Mouse (Mus musculus) forebrain, embryonic 16.5 days (tissue): ENCODE measurements around the gene Nbea. TPM values are rescaled to one million over a fixed set of nuclear protein-coding genes. Genes with fewer than 3 reads are reported as not detected.
A peak's percentile ranks its signal among the peaks of the same experiment; 100 is the strongest.
"Not testable (repeated sequence)": the region's sequence is repeated elsewhere in the genome, so short reads cannot be mapped to it uniquely, and the experiment has no call there.

Experiments
- ATAC-seq: fragments of 200-750 bp; cut with Nextera tagmentation; 2 replicates; pipeline ENCODE4 v1.8.0; 2017; ENCODE audit warnings: mild to moderate bottlenecking, moderate library complexity
- H3K27ac ChIP-seq: fragments of 300-500 bp; sonication (generic); 2 replicates; pipeline ENCODE4 v1.5.1; 2014; ENCODE audit warnings: low read length, control low read depth
- H3K27me3 ChIP-seq: fragments of 300-500 bp; sonication (generic); replicated peaks from 2 replicates; pipeline ENCODE4 v1.6.1; 2014; ENCODE audit warnings: low read length; ENCODE audit not compliant: control insufficient read depth, insufficient read depth
- H3K36me3 ChIP-seq: fragments of 300-500 bp; sonication (generic); 2 replicates; pipeline ENCODE4 v1.6.1; 2014; ENCODE audit not compliant: control insufficient read depth, insufficient read depth
- H3K4me1 ChIP-seq: fragments of 300-500 bp; sonication (generic); replicated peaks from 2 replicates; pipeline ENCODE4 v1.6.1; 2014; ENCODE audit warnings: low read length; ENCODE audit not compliant: control insufficient read depth, insufficient read depth
- H3K4me2 ChIP-seq: fragments of 300-500 bp; sonication (generic); 2 replicates; pipeline ENCODE4 v1.6.1; 2014; ENCODE audit warnings: mild to moderate bottlenecking, low read length, control low read depth
- H3K4me3 ChIP-seq: fragments of 300-500 bp; sonication (generic); replicated peaks from 2 replicates; pipeline ENCODE4 v1.5.1; 2014; ENCODE audit warnings: mild to moderate bottlenecking, low read length, control low read depth
- H3K9ac ChIP-seq: fragments of 300-500 bp; sonication (generic); replicated peaks from 2 replicates; pipeline ENCODE4 v1.6.1; 2014; ENCODE audit warnings: low read depth, low read length, control low read depth
- H3K9me3 ChIP-seq: fragments of 300-500 bp; sonication (generic); 2 replicates; pipeline ENCODE4 v1.6.1; 2016; ENCODE audit warnings: low read length; ENCODE audit not compliant: control insufficient read depth
- WGBS: fragments of 180-500 bp; shearing (Covaris S2); extraction: QIAGEN DNeasy Blood & Tissue Kit; methylation state at CpG from one replicate; pipeline ENCODE4 v1.1.7; 2014; 5-methylcytosine and 5-hydroxymethylcytosine counted together
- polyA plus RNA-seq: library from polyadenylated mRNA; unstranded; fragments of >200 nt; fragmentation: Nextera tagmentation; extraction: Ambion mirVana; gene quantifications from 2 replicates; pipeline ENCODE4 v1.2.1, GENCODE M21; 2015

Gene Nbea
- polyA plus RNA-seq, 1 experiment from 2014 or later = 62.8 TPM

GRCm38 (mm10) chr3:55976986-55977385, 206.5 kb downstream of the Nbea start:
- not testable (repeated sequence) for H3K4me2 ChIP-seq, H3K4me1 ChIP-seq, ATAC-seq, H3K27ac ChIP-seq, H3K27me3 ChIP-seq, H3K4me3 ChIP-seq, H3K9me3 ChIP-seq, H3K9ac ChIP-seq
- peaks cover 11% of the 10 kb centered on the region; the same call in 1 of the 2 replicates for H3K36me3 ChIP-seq
- 98% methylated on average over 14 of the region's 14 CpGs for WGBS

- ATAC-seq = peak; percentile 72
- no peaks in the 10 kb centered on the region for H3K27me3 ChIP-seq
- peak overlapping the region; percentile 41 for H3K27ac ChIP-seq
- H3K36me3 ChIP-seq = peaks cover 17% of the 10 kb centered on the region
- 12% methylated on average over 10 of the region's 10 CpGs for WGBS
- no peak overlapping the region for H3K4me3 ChIP-seq
- H3K9me3 ChIP-seq = no peaks in the 10 kb centered on the region
- H3K4me1 ChIP-seq = peaks cover 5% of the 10 kb centered on the region
- no peak overlapping the region for H3K9ac ChIP-seq
- no peak overlapping the region for H3K4me2 ChIP-seq
Observed at GRCm38 (mm10) chr3:55965723-55966156, 217.8 kb downstream of the Nbea start.

GRCm38 (mm10) chr3:55963032-55963431, 220.5 kb downstream of the Nbea start:
- ATAC-seq = peak; percentile 41
- 91% methylated on average over 8 of the region's 8 CpGs for WGBS
- no peak overlapping the region for H3K27ac ChIP-seq
- peaks cover 5% of the 10 kb centered on the region for H3K4me1 ChIP-seq
- no peak overlapping the region for H3K4me3 ChIP-seq
- no peak overlapping the region for H3K9ac ChIP-seq
- no peak overlapping the region for H3K4me2 ChIP-seq
- no peaks in the 10 kb centered on the region for H3K27me3 ChIP-seq
- H3K9me3 ChIP-seq = no peaks in the 10 kb centered on the region
- peaks cover 10% of the 10 kb centered on the region for H3K36me3 ChIP-seq

GRCm38 (mm10) chr3:55949994-55950393, 233.5 kb downstream of the Nbea start:
- no peak overlapping the region for H3K4me2 ChIP-seq
- H3K4me3 ChIP-seq = no peak overlapping the region
- H3K36me3 ChIP-seq = no peaks in the 10 kb centered on the region
- H3K27me3 ChIP-seq = no peaks in the 10 kb centered on the region
- no peak overlapping the region for H3K9ac ChIP-seq
- no peak overlapping the region; the same call in 1 of the 2 replicates for H3K27ac ChIP-seq
- 59% methylated on average over 5 of the region's 5 CpGs for WGBS
- H3K9me3 ChIP-seq = no peaks in the 10 kb centered on the region
- no peaks in the 10 kb centered on the region for H3K4me1 ChIP-seq
- ATAC-seq = no peak; the same call in 1 of the 2 replicates

- Histone ChIP-seq H3K9ac (no peak overlapping the region), H3K4me1 (no peaks in the 10 kb centered on the region), H3K27ac (no peak overlapping the region), H3K4me2 (no peak overlapping the region), H3K36me3 (no peaks in the 10 kb centered on the region), H3K9me3 (no peaks in the 10 kb centered on the region), H3K4me3 (no peak overlapping the region), H3K27me3 (no peaks in the 10 kb centered on the region)
- ATAC-seq = no peak
- WGBS = 90% methylated on average over 2 of the region's 2 CpGs
Observed at GRCm38 (mm10) chr3:55949148-55949547, 234.4 kb downstream of the Nbea start.

- peaks cover 12% of the 10 kb centered on the region for H3K36me3 ChIP-seq
- no peaks in the 10 kb centered on the region for H3K9me3 ChIP-seq
- no peak overlapping the region for H3K9ac ChIP-seq
- no peaks in the 10 kb centered on the region for H3K27me3 ChIP-seq
- H3K4me3 ChIP-seq = no peak overlapping the region
- H3K27ac ChIP-seq = no peak overlapping the region
- no peak for ATAC-seq
- no peaks in the 10 kb centered on the region for H3K4me1 ChIP-seq
- no peak overlapping the region for H3K4me2 ChIP-seq
- 88% methylated on average over 2 of the region's 2 CpGs for WGBS
Observed at GRCm38 (mm10) chr3:55927343-55927742, 256.2 kb downstream of the Nbea start.

GRCm38 (mm10) chr3:55909290-55909689, 274.2 kb downstream of the Nbea start:
- H3K9ac ChIP-seq = no peak overlapping the region
- no peak overlapping the region for H3K27ac ChIP-seq
- H3K4me3 ChIP-seq = no peak overlapping the region
- no peaks in the 10 kb centered on the region for H3K27me3 ChIP-seq
- H3K4me1 ChIP-seq = no peaks in the 10 kb centered on the region
- peaks cover 2% of the 10 kb centered on the region; the same call in 1 of the 2 replicates for H3K36me3 ChIP-seq
- no peaks in the 10 kb centered on the region for H3K9me3 ChIP-seq
- no peak overlapping the region for H3K4me2 ChIP-seq
- no peak for ATAC-seq
- 42% methylated on average over 1 of the region's 1 CpGs for WGBS

GRCm38 (mm10) chr3:55890574-55890973, 292.9 kb downstream of the Nbea start:
- H3K9me3 ChIP-seq = no peaks in the 10 kb centered on the region
- no peak overlapping the region for H3K4me2 ChIP-seq
- no peak overlapping the region for H3K27ac ChIP-seq
- no peaks in the 10 kb centered on the region for H3K36me3 ChIP-seq
- H3K4me3 ChIP-seq = no peak overlapping the region
- H3K9ac ChIP-seq = no peak overlapping the region
- no peak for ATAC-seq
- no peaks in the 10 kb centered on the region for H3K4me1 ChIP-seq
- WGBS = 95% methylated on average over 5 of the region's 5 CpGs
- H3K27me3 ChIP-seq = no peaks in the 10 kb centered on the region

- H3K36me3 ChIP-seq = no peaks in the 10 kb centered on the region
- no peak for ATAC-seq
- H3K27ac ChIP-seq = no peak overlapping the region
- H3K27me3 ChIP-seq = no peaks in the 10 kb centered on the region
- H3K4me2 ChIP-seq = no peak overlapping the region
- H3K4me3 ChIP-seq = no peak overlapping the region
- H3K4me1 ChIP-seq = no peaks in the 10 kb centered on the region
- H3K9me3 ChIP-seq = no peaks in the 10 kb centered on the region
- H3K9ac ChIP-seq = no peak overlapping the region
- WGBS = 41% methylated on average over 4 of the region's 4 CpGs
Observed at GRCm38 (mm10) chr3:55889227-55889626, 294.3 kb downstream of the Nbea start.

GRCm38 (mm10) chr3:55887829-55888210, 295.7 kb downstream of the Nbea start:
- no peaks in the 10 kb centered on the region for H3K9me3 ChIP-seq
- H3K4me1 ChIP-seq = no peaks in the 10 kb centered on the region
- no peak overlapping the region for H3K4me3 ChIP-seq
- no peaks in the 10 kb centered on the region for H3K36me3 ChIP-seq
- no peak overlapping the region for H3K4me2 ChIP-seq
- H3K9ac ChIP-seq = no peak overlapping the region
- no peak overlapping the region for H3K27ac ChIP-seq
- 64% methylated on average over 2 of the region's 2 CpGs for WGBS
- no peaks in the 10 kb centered on the region for H3K27me3 ChIP-seq
- no peak for ATAC-seq
